7 mouse cellular contexts compared by ENCODE assay signal in the genomic region with DNA sequence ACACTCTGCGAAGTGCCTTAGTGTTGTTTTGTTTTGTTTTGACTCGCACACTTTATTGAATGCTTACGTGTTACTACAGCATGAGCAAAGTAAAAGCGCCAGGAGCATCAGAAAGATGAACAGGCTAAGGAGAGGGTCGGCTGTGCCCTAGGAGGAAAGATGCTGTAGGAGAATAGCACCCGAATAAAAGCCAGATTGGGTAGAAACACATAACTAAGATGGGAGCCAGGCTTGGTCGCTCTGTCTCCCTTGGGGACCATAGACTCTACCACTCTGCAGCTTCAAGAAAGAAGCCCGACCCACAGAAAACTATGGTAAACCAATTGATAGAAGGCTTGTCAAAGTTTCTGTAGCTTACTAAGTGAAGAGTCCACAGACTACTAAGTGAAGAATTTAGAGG. TPM values are rescaled to one million over a fixed set of nuclear protein-coding genes. Genes with fewer than 3 reads are reported as not detected.
DNase-seq lines count a peak whose midpoint lies in the region; ATAC-seq and TF ChIP-seq lines count a peak whose summit lies in the region.

No protein-coding gene starts in this region.

- no peak for TF ChIP-seq CTCF in lung, adult 2 months (IDR thresholded peaks at IDR 0.05; ENCODE audit: insufficient read depth, low read length)

- no peak for TF ChIP-seq POLR2A in lung, adult 2 months (IDR thresholded peaks at IDR 0.05; ENCODE audit: borderline replicate concordance, extremely low read depth, low read depth, low read length)
- TF ChIP-seq POLR2A in myocyte (IDR thresholded peaks at IDR 0.05; ENCODE audit: insufficient read length, low read depth) = no peak

- peak overlapping the region; percentile 85 for H3K4me2 ChIP-seq in embryonic facial prominence, embryonic 12.5 days (replicated peaks)
- peak overlapping the region; percentile 86 for H3K4me2 ChIP-seq in intestine, embryonic 14.5 days (ENCODE audit: low read length)
- H3K4me2 ChIP-seq in myocyte (ENCODE audit: low read depth) = peak overlapping the region; percentile 85

- DNase-seq in lung, adult 2 months = no peak
- DNase-seq in lung, postnatal 25 days (ENCODE audit: low spot score) = no peak
- no peak for DNase-seq in intestine, embryonic 14.5 days (ENCODE audit: low spot score)
- no peak for DNase-seq in spleen, adult 18-20 months
- DNase-seq in gastrocnemius, postnatal 4 days (ENCODE audit: low spot score in 2 of 2) = no peak

- ATAC-seq in embryonic facial prominence, embryonic 12.5 days (ENCODE audit: insufficient number of reproducible peaks, insufficient read depth, low FRiP score, low TSS enrichment) = peak; percentile 17; the same call in 1 of the 2 replicates
- peak; percentile 44; the same call in 1 of the 2 replicates for ATAC-seq in intestine, embryonic 14.5 days (replicated peaks; ENCODE audit: low FRiP score, low TSS enrichment, low read depth)

- peaks cover 4% of the 10 kb centered on the region; the same call in 1 of the 2 replicates for H3K36me3 ChIP-seq in embryonic facial prominence, embryonic 12.5 days
- peaks cover 7% of the 10 kb centered on the region; the same call in 1 of the 2 replicates for H3K36me3 ChIP-seq in intestine, embryonic 14.5 days (ENCODE audit: control insufficient read depth, insufficient read depth, low read length)
- peaks cover 13% of the 10 kb centered on the region for H3K36me3 ChIP-seq in myocyte (ENCODE audit: control insufficient read depth, insufficient read depth)

- no peaks in the 10 kb centered on the region; the same call in none of the 2 replicates for H3K4me1 ChIP-seq in lung, adult 2 months (ENCODE audit: control insufficient read depth, insufficient read depth, low read length)
- peaks cover 14% of the 10 kb centered on the region; the same call in 1 of the 2 replicates for H3K4me1 ChIP-seq in embryonic facial prominence, embryonic 12.5 days
- H3K4me1 ChIP-seq in intestine, embryonic 14.5 days (replicated peaks; ENCODE audit: control insufficient read depth, insufficient read depth, low read length) = peaks cover 7% of the 10 kb centered on the region

- WGBS in lung, adult 2 months = 6% methylated on average over 8 of the region's 8 CpGs
- WGBS in embryonic facial prominence, embryonic 12.5 days = 9% methylated on average over 8 of the region's 8 CpGs
- WGBS in intestine, embryonic 14.5 days = 14% methylated on average over 8 of the region's 8 CpGs

- H3K9me3 ChIP-seq in embryonic facial prominence, embryonic 12.5 days = no peaks in the 10 kb centered on the region
- no peaks in the 10 kb centered on the region for H3K9me3 ChIP-seq in intestine, embryonic 14.5 days (ENCODE audit: control insufficient read depth, low read length)

- H3K27me3 ChIP-seq in embryonic facial prominence, embryonic 12.5 days = no peaks in the 10 kb centered on the region
- H3K27me3 ChIP-seq in intestine, embryonic 14.5 days (replicated peaks; ENCODE audit: control insufficient read depth, insufficient read depth, low read length) = no peaks in the 10 kb centered on the region
- no peaks in the 10 kb centered on the region for H3K27me3 ChIP-seq in myocyte (ENCODE audit: control insufficient read depth, insufficient read depth, insufficient read length)

- H3ac ChIP-seq in myocyte (ENCODE audit: control insufficient read depth, insufficient read length) = peak overlapping the region; percentile 1

- H3K27ac ChIP-seq in embryonic facial prominence, embryonic 12.5 days = peak overlapping the region; percentile 60; the same call in 1 of the 2 replicates
- H3K27ac ChIP-seq in intestine, embryonic 14.5 days (ENCODE audit: low read depth) = peak overlapping the region; percentile 74; the same call in 1 of the 2 replicates

- peak overlapping the region; percentile 77 for H3K9ac ChIP-seq in embryonic facial prominence, embryonic 12.5 days
- peak overlapping the region; percentile 69 for H3K9ac ChIP-seq in intestine, embryonic 14.5 days (ENCODE audit: low read length)

- no peaks in the 10 kb centered on the region for H3K79me2 ChIP-seq in myocyte (ENCODE audit: control insufficient read depth, insufficient read depth)

- H3K4me3 ChIP-seq in lung, adult 2 months (replicated peaks; ENCODE audit: extremely low read depth, low read depth, low read length) = peak overlapping the region; percentile 87
- H3K4me3 ChIP-seq in embryonic facial prominence, embryonic 12.5 days = peak overlapping the region; percentile 80
- peak overlapping the region; percentile 82 for H3K4me3 ChIP-seq in intestine, embryonic 14.5 days (ENCODE audit: low read depth, low read length)
- peak overlapping the region; percentile 39 for H3K4me3 ChIP-seq in myocyte

TF ChIP-seq in myocyte, 11 proteins besides CTCF, POLR2A, EP300 and RAD21:
- no peak for TF ChIP-seq SRF (IDR thresholded peaks at IDR 0.05; ENCODE audit: control insufficient read depth, insufficient read length, low read depth)

RNA-seq across cellular contexts. Expression of a gene that starts 0.5 kb away (rescaled TPM):
- 17.7 and 19.0 TPM in 2 replicates for polyA plus RNA-seq in lung, adult 2 months (2012; rRNA removed)
- polyA plus RNA-seq in embryonic facial prominence, embryonic 12.5 days (2016; fragmentation: Nextera tagmentation; extraction: Ambion mirVana) = 49.2 and 55.1 TPM in 2 replicates
- polyA plus RNA-seq in intestine, embryonic 14.5 days (2014; fragmentation: Nextera tagmentation; extraction: Ambion mirVana) = 45.9 and 51.6 TPM in 2 replicates
- polyA plus RNA-seq in myocyte (2012; fragmentation: generic; extraction: Trizol) = 9.9 TPM
- total RNA-seq in gastrocnemius, postnatal 4 days (2021) = 10 to 100 TPM; 30.2 to 30.5 TPM
